Mouse (Mus musculus) A20 (cell line): ENCODE data around the gene Cdk8.

Source experiments
- DNase-seq: peaks from one replicate; pipeline ENCODE4 v3.0.0-alpha.2; 2011; ENCODE audit warnings: low read depth, low spot score

The Cdk8 gene

GRCm38 (mm10) chr5:146232816-146233215, 1.8 kb downstream of the Cdk8 start:
- peak; percentile 34 for DNase-seq

- DNase-seq, result no peak
Observed at GRCm38 (mm10) chr5:146234336-146234735, 3.3 kb downstream of the Cdk8 start.

GRCm38 (mm10) chr5:146238274-146238673, 7.2 kb downstream of the Cdk8 start:
- no peak for DNase-seq

- no peak for DNase-seq
Observed at GRCm38 (mm10) chr5:146240771-146241170, 9.7 kb downstream of the Cdk8 start.

- no peak for DNase-seq
Observed at GRCm38 (mm10) chr5:146241202-146241601, 10.2 kb downstream of the Cdk8 start.

- DNase-seq, result peak; percentile 31
Observed at GRCm38 (mm10) chr5:146245193-146245592, 14.2 kb downstream of the Cdk8 start.

- DNase-seq, result peak; percentile 64
Observed at GRCm38 (mm10) chr5:146245646-146246370, 14.8 kb downstream of the Cdk8 start.

- DNase-seq, result no peak
Observed at GRCm38 (mm10) chr5:146246386-146246785, 15.4 kb downstream of the Cdk8 start.

GRCm38 (mm10) chr5:146247709-146248108, 16.7 kb downstream of the Cdk8 start:
- no peak for DNase-seq

GRCm38 (mm10) chr5:146248746-146249145, 17.7 kb downstream of the Cdk8 start:
- DNase-seq, result peak; percentile 34

GRCm38 (mm10) chr5:146250369-146251075, 19.5 kb downstream of the Cdk8 start:
- no peak for DNase-seq

GRCm38 (mm10) chr5:146251663-146252429, 20.8 kb downstream of the Cdk8 start:
- no peak for DNase-seq

GRCm38 (mm10) chr5:146253644-146254043, 22.6 kb downstream of the Cdk8 start:
- DNase-seq, result no peak

- peak; percentile 45 for DNase-seq
Observed at GRCm38 (mm10) chr5:146260003-146260402, 29.0 kb downstream of the Cdk8 start.

GRCm38 (mm10) chr5:146265934-146266591, 35.0 kb downstream of the Cdk8 start:
- DNase-seq, result no peak

- no peak for DNase-seq
Observed at GRCm38 (mm10) chr5:146267776-146268175, 36.7 kb downstream of the Cdk8 start.

GRCm38 (mm10) chr5:146270593-146270992, 39.6 kb downstream of the Cdk8 start:
- DNase-seq, result no peak

GRCm38 (mm10) chr5:146271662-146272061, 40.6 kb downstream of the Cdk8 start:
- no peak for DNase-seq

GRCm38 (mm10) chr5:146273096-146273495, 42.1 kb downstream of the Cdk8 start:
- DNase-seq, result no peak

- no peak for DNase-seq
Observed at GRCm38 (mm10) chr5:146274420-146275045, 43.5 kb downstream of the Cdk8 start.

- DNase-seq, result no peak
Observed at GRCm38 (mm10) chr5:146277513-146277912, 46.5 kb downstream of the Cdk8 start.
